Mouse (Mus musculus): Measurements from ENCODE around the gene Disc1.

The Disc1 gene

GRCm38 (mm10) chr8:125221062-125221461 lies 167.1 kb downstream of the Disc1 start:
- no peak for DNase-seq (ENCODE audit: low read depth, low spot score)

- no peak for DNase-seq (ENCODE audit: low read depth, low spot score)
Observed at GRCm38 (mm10) chr8:125223031-125223753, 169.2 kb downstream of the Disc1 start.

GRCm38 (mm10) chr8:125224271-125224699 lies 170.3 kb downstream of the Disc1 start:
- DNase-seq (ENCODE audit: low read depth, low spot score), result peak; percentile 18

GRCm38 (mm10) chr8:125225266-125225665 lies 171.3 kb downstream of the Disc1 start:
- DNase-seq (ENCODE audit: low read depth, low spot score), result peak; percentile 62

GRCm38 (mm10) chr8:125226989-125227624 lies 173.1 kb downstream of the Disc1 start:
- DNase-seq (ENCODE audit: low read depth, low spot score), result no peak

GRCm38 (mm10) chr8:125230526-125231131 lies 176.6 kb downstream of the Disc1 start:
- no peak for DNase-seq (ENCODE audit: low read depth, low spot score)

GRCm38 (mm10) chr8:125232724-125233123 lies 178.7 kb downstream of the Disc1 start:
- no peak for DNase-seq (ENCODE audit: low read depth, low spot score)

- no peak for DNase-seq (ENCODE audit: low read depth, low spot score)
Observed at GRCm38 (mm10) chr8:125235898-125236835, 182.2 kb downstream of the Disc1 start.

- peak; percentile 7 for DNase-seq (ENCODE audit: low read depth, low spot score)
Observed at GRCm38 (mm10) chr8:125240763-125241162, 186.8 kb downstream of the Disc1 start.

- DNase-seq (ENCODE audit: low read depth, low spot score), result no peak
Observed at GRCm38 (mm10) chr8:125242382-125242781, 188.4 kb downstream of the Disc1 start.

GRCm38 (mm10) chr8:125242921-125243320 lies 188.9 kb downstream of the Disc1 start:
- no peak for DNase-seq (ENCODE audit: low read depth, low spot score)

- no peak for DNase-seq (ENCODE audit: low read depth, low spot score)
Observed at GRCm38 (mm10) chr8:125246737-125247292, 192.8 kb downstream of the Disc1 start.

GRCm38 (mm10) chr8:125247349-125247748 lies 193.4 kb downstream of the Disc1 start:
- DNase-seq (ENCODE audit: low read depth, low spot score), result no peak

GRCm38 (mm10) chr8:125252946-125253345 lies 199.0 kb downstream of the Disc1 start:
- no peak for DNase-seq (ENCODE audit: low read depth, low spot score)

GRCm38 (mm10) chr8:125253505-125254180 lies 199.6 kb downstream of the Disc1 start:
- peak; percentile 7 for DNase-seq (ENCODE audit: low read depth, low spot score)

GRCm38 (mm10) chr8:125254188-125255005 lies 200.4 kb downstream of the Disc1 start:
- DNase-seq (ENCODE audit: low read depth, low spot score), result no peak

GRCm38 (mm10) chr8:125255006-125255685 lies 201.2 kb downstream of the Disc1 start:
- DNase-seq (ENCODE audit: low read depth, low spot score), result no peak

GRCm38 (mm10) chr8:125257660-125258059 lies 203.7 kb downstream of the Disc1 start:
- DNase-seq (ENCODE audit: low read depth, low spot score), result no peak

- no peak for DNase-seq (ENCODE audit: low read depth, low spot score)
Observed at GRCm38 (mm10) chr8:125258806-125259500, 205.0 kb downstream of the Disc1 start.
